Mouse (Mus musculus) neural tube, embryonic 11.5 days (tissue): Measurements from ENCODE around the gene Syn3. TPM values are rescaled to one million over a fixed set of nuclear protein-coding genes. Genes with fewer than 3 reads are reported as not detected.

ENCODE experiments used
- ATAC-seq: fragments of 200-750 bp; cut with Nextera tagmentation; 2 replicates; pipeline ENCODE4 v1.8.0; 2017; ENCODE audit warnings: moderate number of reproducible peaks, mild to moderate bottlenecking, moderate TSS enrichment, moderate library complexity; ENCODE audit not compliant: insufficient read depth, low FRiP score, low TSS enrichment
- DNase-seq: peaks from one replicate; pipeline ENCODE4 v3.0.0-alpha.2; 2015; ENCODE audit warnings: low spot score
- H3K27ac ChIP-seq: fragments of 300-500 bp; sonication (generic); 2 replicates; pipeline ENCODE4 v1.5.1; 2014; ENCODE audit warnings: low read depth, mild to moderate bottlenecking, low read length
- H3K27me3 ChIP-seq: fragments of 300-500 bp; sonication (generic); 2 replicates; pipeline ENCODE4 v1.6.1; 2014; ENCODE audit warnings: mild to moderate bottlenecking, low read length, mixed read lengths; ENCODE audit not compliant: control insufficient read depth, insufficient read depth
- H3K36me3 ChIP-seq: fragments of 300-500 bp; sonication (generic); 2 replicates; pipeline ENCODE4 v1.6.1; 2014; ENCODE audit warnings: mild to moderate bottlenecking, low read length, moderate library complexity, mixed read lengths; ENCODE audit not compliant: control insufficient read depth, insufficient read depth
- H3K4me1 ChIP-seq: fragments of 300-500 bp; sonication (generic); 2 replicates; pipeline ENCODE4 v1.6.1; 2014; ENCODE audit warnings: low read length, mixed read lengths; ENCODE audit not compliant: control insufficient read depth, insufficient read depth
- H3K4me2 ChIP-seq: fragments of 300-500 bp; sonication (generic); 2 replicates; pipeline ENCODE4 v1.6.1; 2014; ENCODE audit warnings: low read depth, mild to moderate bottlenecking, moderate library complexity
- H3K4me3 ChIP-seq: fragments of 300-500 bp; sonication (generic); 2 replicates; pipeline ENCODE4 v1.5.1; 2014; ENCODE audit warnings: low read depth, low read length
- H3K9ac ChIP-seq: fragments of 300-500 bp; sonication (generic); 2 replicates; pipeline ENCODE4 v1.6.1; 2014; ENCODE audit warnings: mild to moderate bottlenecking, low read length
- H3K9me3 ChIP-seq: fragments of 300-500 bp; sonication (generic); 2 replicates; pipeline ENCODE4 v1.6.1; 2016; ENCODE audit warnings: low read length; ENCODE audit not compliant: control insufficient read depth
- WGBS: fragments of 180-500 bp; shearing (Covaris S2); extraction: QIAGEN DNeasy Blood & Tissue Kit; methylation state at CpG from one replicate; pipeline ENCODE4 v1.1.7; 2014; 5-methylcytosine and 5-hydroxymethylcytosine counted together
- polyA plus RNA-seq: library from polyadenylated mRNA; unstranded; fragments of >200 nt; fragmentation: Nextera tagmentation; extraction: Ambion mirVana; gene quantifications from 2 replicates; pipeline ENCODE4 v1.2.1, GENCODE M21; 2014

The Syn3 gene
- polyA plus RNA-seq, 1 experiment from 2014 or later, result 4.4 TPM

DNA sequence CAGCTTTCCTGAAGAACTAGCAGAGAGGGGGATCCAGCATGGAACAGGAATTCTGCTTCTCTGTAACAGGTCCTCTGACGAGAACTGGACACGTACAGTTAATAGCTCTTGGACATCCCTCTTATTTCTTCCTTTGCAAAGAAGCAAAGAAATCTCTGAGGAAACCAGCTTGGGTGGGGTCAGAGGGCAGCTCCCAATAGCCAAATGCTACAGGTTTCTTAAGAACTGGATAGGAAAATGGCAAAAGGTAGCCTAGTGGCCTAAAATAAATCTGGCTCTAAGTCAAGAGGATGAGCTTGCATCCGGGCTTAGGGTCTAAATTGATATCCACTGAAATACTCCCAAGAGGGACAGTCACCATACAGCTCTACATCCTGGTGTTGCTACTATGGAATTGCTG is 225.9 kb downstream of the Syn3 start:
- 80% methylated on average over 3 of the region's 3 CpGs for WGBS
- no peak for ATAC-seq
- Histone ChIP-seq H3K4me2 (no peak overlapping the region), H3K9me3 (no peaks in the 10 kb centered on the region), H3K4me3 (no peak overlapping the region), H3K9ac (no peak overlapping the region), H3K27ac (no peak overlapping the region), H3K27me3 (no peaks in the 10 kb centered on the region), H3K36me3 (no peaks in the 10 kb centered on the region), H3K4me1 (no peaks in the 10 kb centered on the region)
- no peak for DNase-seq

DNA sequence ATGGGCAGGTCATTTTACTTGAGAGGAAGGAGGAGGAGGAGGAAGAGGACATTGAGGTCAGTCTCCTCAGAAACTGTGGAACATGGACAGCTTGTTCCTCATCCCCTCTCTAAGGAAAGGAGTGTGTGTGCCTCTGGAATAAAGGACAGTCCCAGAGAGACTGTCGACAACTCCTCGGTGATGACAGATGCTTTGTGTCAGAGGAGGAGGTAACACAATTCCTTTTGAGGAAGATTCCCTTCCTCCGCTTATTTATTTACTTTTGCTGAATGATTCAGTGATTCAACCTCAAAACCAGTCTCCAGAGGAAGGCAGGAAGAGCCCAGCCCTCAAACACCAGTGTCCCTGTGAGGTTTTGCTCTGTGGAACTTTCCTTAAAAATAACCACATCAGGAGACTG is 228.4 kb downstream of the Syn3 start:
- H3K9ac ChIP-seq, result no peak overlapping the region
- no peaks in the 10 kb centered on the region for H3K4me1 ChIP-seq
- ATAC-seq (no peak), DNase-seq (no peak)
- no peaks in the 10 kb centered on the region for H3K27me3 ChIP-seq
- H3K4me2 ChIP-seq, result no peak overlapping the region
- H3K36me3 ChIP-seq, result no peaks in the 10 kb centered on the region
- no peak overlapping the region for H3K4me3 ChIP-seq
- no peaks in the 10 kb centered on the region for H3K9me3 ChIP-seq
- 72% methylated on average over 3 of the region's 3 CpGs for WGBS
- H3K27ac ChIP-seq, result no peak overlapping the region

DNA sequence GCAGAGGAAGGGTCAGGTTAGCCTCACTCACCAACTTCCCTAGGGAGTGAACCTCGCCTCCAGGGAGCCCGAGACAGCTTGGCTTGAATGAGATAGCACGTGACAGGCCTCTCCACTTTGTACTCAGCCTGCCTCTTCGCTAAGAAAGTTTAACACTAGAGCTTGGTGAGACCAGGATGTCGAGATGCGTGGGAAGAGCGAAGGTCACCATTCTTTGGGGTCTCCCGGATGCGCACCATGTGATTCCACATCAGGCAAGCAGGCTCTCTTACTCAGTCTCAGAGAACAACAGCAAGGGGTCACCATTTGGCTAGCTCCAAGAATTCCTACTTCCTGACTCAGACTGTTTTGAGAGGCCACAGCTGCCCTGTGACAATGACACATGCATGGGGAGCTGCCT is 234.1 kb downstream of the Syn3 start:
- no peak for DNase-seq
- ATAC-seq, result no peak
- H3K4me3 ChIP-seq, result no peak overlapping the region
- H3K36me3 ChIP-seq, result no peaks in the 10 kb centered on the region
- H3K27ac ChIP-seq, result no peak overlapping the region
- no peaks in the 10 kb centered on the region for H3K4me1 ChIP-seq
- no peak overlapping the region for H3K9ac ChIP-seq
- no peaks in the 10 kb centered on the region for H3K27me3 ChIP-seq
- no peak overlapping the region for H3K4me2 ChIP-seq
- 81% methylated on average over 9 of the region's 9 CpGs for WGBS
- H3K9me3 ChIP-seq, result no peaks in the 10 kb centered on the region

DNA sequence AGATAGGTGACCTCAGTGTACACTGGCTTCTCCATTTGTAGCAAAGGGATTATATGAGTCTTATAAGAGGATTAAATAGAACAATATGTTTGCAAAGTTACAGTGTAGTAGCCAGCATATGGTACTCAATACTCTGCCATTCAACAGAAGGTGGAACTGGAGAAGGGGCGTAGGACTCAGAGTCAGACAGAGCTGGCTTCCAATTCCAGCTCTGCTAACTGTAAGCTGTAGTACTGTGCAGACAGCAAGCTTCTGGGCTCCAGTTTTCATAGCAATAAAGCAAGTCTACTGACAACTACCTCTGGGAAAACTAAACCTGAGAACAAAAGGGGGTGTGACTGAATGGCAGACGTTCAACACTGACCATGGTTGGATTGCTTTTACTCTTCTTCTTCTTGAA is 237.0 kb downstream of the Syn3 start:
- 80% methylated on average over 2 of the region's 2 CpGs for WGBS
- H3K9me3 ChIP-seq, result no peaks in the 10 kb centered on the region

DNA sequence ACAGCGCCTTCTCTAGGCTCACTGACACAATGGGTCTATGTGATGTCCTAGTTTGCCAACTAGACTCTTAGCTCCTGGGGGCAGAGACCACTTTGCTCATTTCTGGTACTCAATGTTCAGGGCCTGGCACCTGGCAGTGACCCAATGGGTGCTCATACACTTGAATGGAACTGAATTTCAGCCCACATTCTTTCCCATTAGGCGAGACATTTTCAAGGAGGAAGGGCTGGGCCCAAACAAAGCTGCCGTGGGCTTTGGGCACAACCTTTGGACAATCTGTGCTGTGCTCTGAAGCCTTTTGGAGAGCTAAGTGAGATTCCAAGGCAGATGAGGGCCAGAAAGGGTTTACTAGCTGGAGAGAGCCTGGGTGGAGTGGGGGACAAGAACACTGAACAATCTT is 239.7 kb downstream of the Syn3 start:
- H3K9ac ChIP-seq, result no peak overlapping the region
- WGBS, result 78% methylated on average over 3 of the region's 3 CpGs
- H3K9me3 ChIP-seq, result no peaks in the 10 kb centered on the region
- H3K4me2 ChIP-seq, result no peak overlapping the region
- DNase-seq, result no peak
- ATAC-seq, result no peak
- H3K36me3 ChIP-seq, result no peaks in the 10 kb centered on the region
- H3K4me1 ChIP-seq, result no peaks in the 10 kb centered on the region
- no peaks in the 10 kb centered on the region for H3K27me3 ChIP-seq
- no peak overlapping the region for H3K27ac ChIP-seq
- no peak overlapping the region for H3K4me3 ChIP-seq

More for the DNA sequence above, 237.0 kb downstream of the Syn3 start:
- Histone ChIP-seq H3K27me3 (no peaks in the 10 kb centered on the region), H3K36me3 (no peaks in the 10 kb centered on the region), H3K4me2 (no peak overlapping the region), H3K9ac (no peak overlapping the region), H3K4me3 (no peak overlapping the region), H3K4me1 (no peaks in the 10 kb centered on the region), H3K27ac (no peak overlapping the region)
- no peak for DNase-seq
- ATAC-seq, result no peak

DNA sequence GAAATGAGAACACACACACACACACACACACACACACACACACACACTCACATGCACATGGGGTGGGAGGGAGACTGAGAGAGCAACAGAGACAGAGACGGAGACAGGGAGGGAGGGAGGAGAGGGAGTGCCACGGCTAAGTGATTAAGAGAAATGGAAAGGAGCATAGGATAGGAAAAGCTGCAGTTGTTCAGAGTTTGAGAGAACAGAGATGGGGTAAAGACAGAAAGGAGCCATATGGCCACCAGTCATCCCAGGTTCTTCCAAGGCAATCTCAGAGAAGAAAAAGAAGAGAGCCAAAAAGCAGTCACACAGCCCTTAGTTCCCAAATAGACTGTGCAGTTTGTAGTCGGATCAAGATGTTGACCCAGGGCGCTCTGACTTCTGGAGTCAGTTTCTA is 240.7 kb downstream of the Syn3 start:
- no peak overlapping the region for H3K27ac ChIP-seq
- no peaks in the 10 kb centered on the region for H3K36me3 ChIP-seq
- WGBS, result 80% methylated on average over 4 of the region's 4 CpGs
- no peak for ATAC-seq
- H3K4me2 ChIP-seq, result no peak overlapping the region
- H3K27me3 ChIP-seq, result no peaks in the 10 kb centered on the region
- H3K4me3 ChIP-seq, result no peak overlapping the region
- no peaks in the 10 kb centered on the region for H3K4me1 ChIP-seq
- H3K9ac ChIP-seq, result no peak overlapping the region
- DNase-seq, result no peak
- H3K9me3 ChIP-seq, result no peaks in the 10 kb centered on the region

DNA sequence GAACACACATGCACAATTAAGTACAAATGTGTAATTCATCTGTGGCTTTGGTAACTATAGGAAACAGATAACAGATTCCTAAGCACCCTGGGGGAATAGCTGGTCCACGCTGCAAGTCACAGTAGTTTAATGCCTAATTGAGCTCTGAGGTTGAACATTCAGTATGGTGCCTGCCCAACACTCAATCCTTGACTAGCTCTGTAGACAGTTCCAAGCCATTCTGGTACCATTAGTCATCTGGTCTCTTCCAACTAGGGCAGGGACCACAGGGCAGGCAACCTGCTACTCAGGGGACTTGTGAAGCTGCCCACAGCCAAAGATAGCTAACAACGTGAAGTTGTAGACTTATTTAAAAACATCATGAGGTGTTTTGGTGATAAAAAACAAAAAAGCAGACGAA is 241.7 kb downstream of the Syn3 start:
- no peaks in the 10 kb centered on the region for H3K36me3 ChIP-seq
- H3K27me3 ChIP-seq, result no peaks in the 10 kb centered on the region
- no peak overlapping the region for H3K9ac ChIP-seq
- H3K4me2 ChIP-seq, result no peak overlapping the region
- no peak overlapping the region for H3K4me3 ChIP-seq
- DNase-seq, result no peak
- 83% methylated on average over 3 of the region's 3 CpGs for WGBS
- H3K4me1 ChIP-seq, result no peaks in the 10 kb centered on the region
- no peak overlapping the region for H3K27ac ChIP-seq
- no peak for ATAC-seq
- H3K9me3 ChIP-seq, result no peaks in the 10 kb centered on the region

DNA sequence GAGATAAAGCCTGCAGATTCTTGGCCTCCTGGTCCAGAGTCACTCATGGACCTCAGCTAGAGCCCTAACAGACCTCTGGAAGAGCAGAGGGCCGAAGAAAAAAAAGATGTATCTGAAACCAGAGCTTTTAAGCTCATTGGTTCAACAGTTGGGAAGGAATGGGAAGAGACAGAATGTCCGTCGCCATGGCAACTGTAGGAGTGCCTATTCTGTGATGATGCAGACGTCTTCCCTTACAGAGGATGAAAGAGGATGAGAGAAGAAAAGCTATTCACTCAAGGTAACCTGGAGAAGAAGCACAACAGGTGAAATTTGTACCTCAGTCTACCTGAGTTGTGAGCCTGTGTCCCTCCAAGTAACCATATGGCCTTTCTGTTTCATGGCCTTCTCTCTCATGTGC is 242.5 kb downstream of the Syn3 start:
- Histone ChIP-seq H3K27ac (no peak overlapping the region), H3K4me2 (no peak overlapping the region), H3K4me1 (no peaks in the 10 kb centered on the region), H3K36me3 (no peaks in the 10 kb centered on the region), H3K9me3 (no peaks in the 10 kb centered on the region), H3K27me3 (no peaks in the 10 kb centered on the region), H3K4me3 (no peak overlapping the region), H3K9ac (no peak overlapping the region)
- DNase-seq (no peak), ATAC-seq (no peak)
- 59% methylated on average over 4 of the region's 4 CpGs for WGBS

DNA sequence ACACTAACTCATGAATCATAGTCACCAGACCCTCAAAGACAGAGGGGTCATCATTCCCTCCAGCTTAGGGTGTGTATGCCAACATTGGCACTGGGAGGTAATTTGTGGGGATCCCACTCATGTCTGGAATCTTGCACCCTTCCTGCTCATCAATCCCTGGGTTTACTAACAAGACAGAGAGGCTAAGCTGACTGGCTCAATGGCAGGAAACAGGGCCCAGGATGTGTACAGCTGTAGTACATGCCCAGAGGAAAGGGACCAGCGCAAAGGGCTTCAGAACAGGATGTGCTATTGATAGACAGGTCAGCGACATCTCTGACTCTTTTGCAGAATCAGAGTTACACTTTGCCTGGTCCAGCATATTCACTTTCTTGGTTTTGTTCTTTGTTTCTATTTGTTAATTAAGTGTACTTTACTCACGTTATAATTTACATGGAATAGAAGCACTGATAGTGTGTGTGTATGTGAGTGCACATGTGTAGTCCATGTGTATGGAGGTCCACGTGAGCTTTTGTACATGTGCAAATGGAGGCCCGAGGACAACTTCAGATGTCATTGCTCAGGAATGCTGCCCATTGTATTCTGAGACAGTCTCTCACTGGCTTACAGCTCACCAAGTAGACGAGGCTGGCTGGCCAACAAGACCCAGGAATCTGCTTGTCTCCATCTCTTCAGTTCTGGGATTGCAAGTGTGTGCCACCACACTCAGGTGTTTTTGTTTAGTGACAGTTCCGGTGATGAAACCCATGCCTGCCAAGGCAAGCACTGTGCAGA is 248.4 kb downstream of the Syn3 start:
- WGBS, result 81% methylated on average over 7 of the region's 7 CpGs
- ATAC-seq, result no peak
- H3K36me3 ChIP-seq, result no peaks in the 10 kb centered on the region
- no peak overlapping the region for H3K4me2 ChIP-seq
- H3K27ac ChIP-seq, result no peak overlapping the region
- H3K9me3 ChIP-seq, result no peaks in the 10 kb centered on the region
- no peak overlapping the region for H3K4me3 ChIP-seq
- DNase-seq, result no peak
- no peaks in the 10 kb centered on the region for H3K27me3 ChIP-seq
- no peak overlapping the region for H3K9ac ChIP-seq
- no peaks in the 10 kb centered on the region for H3K4me1 ChIP-seq
